8 mouse cellular contexts compared by ENCODE assay signal in genomic region chr14:114790946-114791830, GRCm38 (mm10).
DNase-seq lines count a peak whose midpoint lies in the region; ATAC-seq and TF ChIP-seq lines count a peak whose summit lies in the region.

No protein-coding gene starts in this region.

- H3K4me1 ChIP-seq in heart, embryonic 13.5 days = no peaks in the 10 kb centered on the region
- H3K4me1 ChIP-seq in kidney, embryonic 16.5 days (ENCODE audit: insufficient read depth, low read length) = no peaks in the 10 kb centered on the region
- no peaks in the 10 kb centered on the region for H3K4me1 ChIP-seq in limb, embryonic 14.5 days (ENCODE audit: control insufficient read depth, insufficient read depth, low read length)

- peak overlapping the region; percentile 64 for H3K4me2 ChIP-seq in heart, embryonic 13.5 days
- peak overlapping the region; percentile 44 for H3K4me2 ChIP-seq in kidney, embryonic 16.5 days (replicated peaks; ENCODE audit: low read depth, low read length)
- peak overlapping the region; percentile 34; the same call in 1 of the 2 replicates for H3K4me2 ChIP-seq in limb, embryonic 14.5 days (replicated peaks; ENCODE audit: low read depth, low read length, severe bottlenecking)

- H3K9me3 ChIP-seq in heart, embryonic 13.5 days = no peaks in the 10 kb centered on the region
- H3K9me3 ChIP-seq in kidney, embryonic 16.5 days (ENCODE audit: low read length) = no peaks in the 10 kb centered on the region
- H3K9me3 ChIP-seq in limb, embryonic 14.5 days (ENCODE audit: control insufficient read depth, low read length) = no peaks in the 10 kb centered on the region

- no peak for ATAC-seq in heart, embryonic 13.5 days (ENCODE audit: extremely low read depth, insufficient number of reproducible peaks, low FRiP score, low TSS enrichment)
- ATAC-seq in kidney, embryonic 16.5 days (ENCODE audit: low FRiP score, low TSS enrichment) = peak; percentile 63; the same call in 1 of the 2 replicates
- ATAC-seq in limb, embryonic 14.5 days (ENCODE audit: low FRiP score, low read depth) = peak; percentile 47; the same call in 1 of the 2 replicates

- 0 out of 2 replicates have a peak, but pooled peaks cover 2% of the 10 kb centered on the region for H3K27me3 ChIP-seq in heart, embryonic 13.5 days (replicated peaks)
- no peaks in the 10 kb centered on the region for H3K27me3 ChIP-seq in kidney, embryonic 16.5 days (ENCODE audit: insufficient read depth, low read length)
- no peaks in the 10 kb centered on the region for H3K27me3 ChIP-seq in limb, embryonic 14.5 days (ENCODE audit: control insufficient read depth, insufficient read depth, low read length)

- no peak overlapping the region for H3K27ac ChIP-seq in heart, embryonic 13.5 days (replicated peaks)
- H3K27ac ChIP-seq in kidney, embryonic 16.5 days (ENCODE audit: low read length) = no peak overlapping the region
- no peak overlapping the region for H3K27ac ChIP-seq in limb, embryonic 14.5 days (replicated peaks; ENCODE audit: low read depth, low read length)

- 23% methylated on average over 13 of the region's 13 CpGs for WGBS in heart, embryonic 13.5 days
- WGBS in kidney, embryonic 16.5 days = 27% methylated on average over 13 of the region's 13 CpGs
- 23% methylated on average over 13 of the region's 13 CpGs for WGBS in limb, embryonic 14.5 days

- no peak overlapping the region for H3K9ac ChIP-seq in heart, embryonic 13.5 days
- no peak overlapping the region for H3K9ac ChIP-seq in kidney, embryonic 16.5 days (replicated peaks; ENCODE audit: low read length)
- H3K9ac ChIP-seq in limb, embryonic 14.5 days (ENCODE audit: low read depth, low read length, severe bottlenecking) = no peak overlapping the region

- peak; percentile 89 for DNase-seq in A20 (ENCODE audit: low read depth, low spot score)
- peak; percentile 41 to 90 for DNase-seq in adrenal gland, adult (ENCODE audit: inconsistent age in 2 of 2, low spot score in 1 of 2)
- DNase-seq in embryo, embryonic 11 days = peak; percentile 80
- peak; percentile 85 for DNase-seq in limb, embryonic 14.5 days (ENCODE audit: low spot score)
- DNase-seq in naive thymus-derived CD4-positive, alpha-beta T cell, adult 2 months (ENCODE audit: low read depth) = peak; percentile 37
- peak; percentile 36 for DNase-seq in thymus, postnatal 25 days

- TF ChIP-seq POLR2A in limb, embryonic 14.5 days (IDR thresholded peaks at IDR 0.05; ENCODE audit: borderline replicate concordance, extremely low read depth, insufficient read depth, insufficient read length) = no peak

- H3K4me3 ChIP-seq in heart, embryonic 13.5 days = peak overlapping the region; percentile 42
- H3K4me3 ChIP-seq in kidney, embryonic 16.5 days (ENCODE audit: low read length) = peak overlapping the region; percentile 17; the same call in 1 of the 2 replicates
- H3K4me3 ChIP-seq in limb, embryonic 14.5 days (replicated peaks; ENCODE audit: low read length) = peak overlapping the region; percentile 17; the same call in 1 of the 2 replicates

- no peaks in the 10 kb centered on the region for H3K36me3 ChIP-seq in heart, embryonic 13.5 days
- H3K36me3 ChIP-seq in kidney, embryonic 16.5 days (ENCODE audit: insufficient read depth, low read length) = no peaks in the 10 kb centered on the region
- no peaks in the 10 kb centered on the region for H3K36me3 ChIP-seq in limb, embryonic 14.5 days (ENCODE audit: control insufficient read depth, insufficient read depth, low read length)

Comparison
In these comparisons a context has a peak if more than half of its experiments do, and no peak if none do; other contexts are left out.
1. DNase-seq: peak in every context shown above with its lines; median percentile 89 in A20; 85 in limb, embryonic 14.5 days; 80 in embryo, embryonic 11 days; 66 in adrenal gland, adult; 37 in naive thymus-derived CD4-positive, alpha-beta T cell, adult 2 months; 36 in thymus, postnatal 25 days.